Mouse (Mus musculus) intestine, embryonic 15.5 days (tissue): ENCODE data around the gene Ccl7. TPM values are rescaled to one million over a fixed set of nuclear protein-coding genes. Genes with fewer than 3 reads are reported as not detected.

ENCODE experiments used
- ATAC-seq: fragments of 200-750 bp; cut with Nextera tagmentation; 2 replicates; pipeline ENCODE4 v1.8.0; 2017; ENCODE audit warnings: moderate TSS enrichment, moderate library complexity
- H3K27ac ChIP-seq: fragments of 300-500 bp; sonication (generic); 2 replicates; pipeline ENCODE4 v1.5.1; 2015; ENCODE audit warnings: mild to moderate bottlenecking, inconsistent platforms
- H3K27me3 ChIP-seq: fragments of 300-500 bp; sonication (generic); replicated peaks from 2 replicates; pipeline ENCODE4 v1.6.1; 2015; ENCODE audit warnings: inconsistent platforms
- H3K36me3 ChIP-seq: fragments of 300-500 bp; sonication (generic); 2 replicates; pipeline ENCODE4 v1.6.1; 2015; ENCODE audit warnings: inconsistent platforms
- H3K4me1 ChIP-seq: fragments of 300-500 bp; sonication (generic); replicated peaks from 2 replicates; pipeline ENCODE4 v1.6.1; 2015; ENCODE audit warnings: inconsistent platforms
- H3K4me2 ChIP-seq: fragments of 300-500 bp; sonication (generic); replicated peaks from 2 replicates; pipeline ENCODE4 v1.6.1; 2015; ENCODE audit warnings: mild to moderate bottlenecking, inconsistent platforms
- H3K4me3 ChIP-seq: fragments of 300-500 bp; sonication (generic); replicated peaks from 2 replicates; pipeline ENCODE4 v1.5.1; 2015; ENCODE audit warnings: inconsistent platforms
- H3K9ac ChIP-seq: fragments of 300-500 bp; sonication (generic); 2 replicates; pipeline ENCODE4 v1.6.1; 2015; ENCODE audit warnings: inconsistent platforms
- H3K9me3 ChIP-seq: fragments of 300-500 bp; sonication (generic); 2 replicates; pipeline ENCODE4 v1.6.1; 2016; ENCODE audit warnings: inconsistent platforms
- WGBS: fragments of 180-500 bp; shearing (Covaris S2); methylation state at CpG from one replicate; pipeline ENCODE4 v1.1.7; 2015; 5-methylcytosine and 5-hydroxymethylcytosine counted together
- polyA plus RNA-seq: library from polyadenylated mRNA; unstranded; fragments of >200 nt; fragmentation: Nextera tagmentation; extraction: Ambion mirVana; gene quantifications from 2 replicates; pipeline ENCODE4 v1.2.1, GENCODE M21; 2015

Ccl7 gene
- polyA plus RNA-seq, 1 experiment from 2014 or later = 5.1 TPM

DNA sequence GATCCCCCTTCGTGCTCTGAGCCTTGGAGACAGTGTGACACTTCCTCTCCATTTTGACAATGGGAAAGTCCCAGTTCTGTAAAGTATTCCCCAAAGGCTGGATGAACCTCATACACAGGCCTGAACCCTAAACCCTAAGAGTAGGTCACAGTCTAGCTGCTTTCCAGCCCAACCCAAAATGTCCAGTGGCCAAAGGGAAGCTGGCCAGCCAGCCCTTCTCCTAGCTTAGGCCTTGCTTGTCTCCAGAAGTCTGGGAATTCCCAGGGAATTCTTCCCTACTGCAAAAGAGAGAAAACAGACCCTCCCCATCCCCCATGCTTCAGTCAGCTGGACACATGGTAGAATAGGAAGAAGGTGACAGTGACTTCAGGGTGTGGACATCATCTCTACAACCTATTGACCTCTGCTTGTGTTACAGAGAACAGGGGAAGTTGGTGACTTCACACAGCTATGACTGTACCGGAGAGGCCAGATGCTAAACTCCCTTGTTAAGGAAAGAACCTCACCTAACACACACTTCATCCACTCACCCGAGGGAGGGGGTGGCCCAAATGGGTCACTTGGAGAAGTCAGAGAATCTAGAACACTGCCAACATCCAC, 29.2 kb upstream of the Ccl7 start:
- Histone ChIP-seq H3K27ac (no peak overlapping the region), H3K36me3 (no peaks in the 10 kb centered on the region), H3K4me1 (0 out of 2 replicates have a peak, but pooled peaks cover 6% of the 10 kb centered on the region), H3K9me3 (no peaks in the 10 kb centered on the region), H3K4me2 (no peak overlapping the region), H3K9ac (no peak overlapping the region), H3K4me3 (no peak overlapping the region), H3K27me3 (no peaks in the 10 kb centered on the region)
- no peak for ATAC-seq
- 74% methylated on average over 3 of the region's 3 CpGs for WGBS

DNA sequence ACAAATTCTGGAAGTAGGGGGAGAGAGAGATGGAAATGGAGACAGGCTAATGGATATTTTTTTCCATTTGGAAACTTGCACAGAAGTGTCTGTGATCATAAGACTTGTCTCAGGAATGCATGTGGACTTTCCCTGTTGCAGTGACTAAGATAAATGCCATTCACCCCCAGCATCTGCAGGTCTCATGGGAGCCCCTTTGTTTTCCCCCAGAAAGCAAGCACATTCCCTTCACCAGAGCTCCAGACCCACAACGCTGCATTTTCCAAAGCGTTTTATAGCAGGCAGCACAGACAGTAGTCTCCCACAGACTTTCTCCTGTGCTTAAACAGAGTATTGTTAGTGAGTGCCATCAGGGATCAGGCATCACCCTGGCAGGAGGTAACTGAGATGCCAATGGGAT, 26.1 kb upstream of the Ccl7 start:
- no peak overlapping the region for H3K4me3 ChIP-seq
- 31% methylated on average over 2 of the region's 2 CpGs for WGBS
- H3K4me1 ChIP-seq = 0 out of 2 replicates have a peak, but pooled peaks cover 4% of the 10 kb centered on the region
- H3K4me2 ChIP-seq = no peak overlapping the region
- H3K9me3 ChIP-seq = no peaks in the 10 kb centered on the region
- no peak overlapping the region for H3K9ac ChIP-seq
- no peaks in the 10 kb centered on the region for H3K36me3 ChIP-seq
- H3K27ac ChIP-seq = no peak overlapping the region
- H3K27me3 ChIP-seq = no peaks in the 10 kb centered on the region
- ATAC-seq = no peak

DNA sequence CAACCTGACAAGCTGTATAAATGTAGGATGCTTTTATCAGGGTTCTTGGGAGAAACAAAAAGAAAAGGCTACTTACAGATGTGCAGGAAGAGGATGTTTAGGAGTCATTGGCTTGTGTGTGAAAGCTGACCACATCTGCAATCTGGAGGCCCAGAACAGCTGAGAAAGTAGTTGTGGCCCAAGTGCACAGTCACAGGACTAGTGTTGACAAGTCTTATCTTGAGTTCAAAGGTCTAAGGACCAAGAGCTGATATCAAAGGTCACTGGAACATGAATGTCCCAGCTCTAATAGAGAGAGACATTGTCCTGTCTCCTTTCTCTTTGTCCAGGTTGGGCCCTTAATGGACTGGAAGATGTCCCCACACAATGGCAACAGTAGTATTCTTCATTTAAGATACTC, 25.7 kb upstream of the Ccl7 start:
- no peak overlapping the region for H3K4me2 ChIP-seq
- no peaks in the 10 kb centered on the region for H3K9me3 ChIP-seq
- no peaks in the 10 kb centered on the region for H3K36me3 ChIP-seq
- no peaks in the 10 kb centered on the region for H3K27me3 ChIP-seq
- H3K27ac ChIP-seq = no peak overlapping the region
- 0 out of 2 replicates have a peak, but pooled peaks cover 4% of the 10 kb centered on the region for H3K4me1 ChIP-seq
- no peak overlapping the region for H3K9ac ChIP-seq
- no peak for ATAC-seq
- no peak overlapping the region for H3K4me3 ChIP-seq

DNA sequence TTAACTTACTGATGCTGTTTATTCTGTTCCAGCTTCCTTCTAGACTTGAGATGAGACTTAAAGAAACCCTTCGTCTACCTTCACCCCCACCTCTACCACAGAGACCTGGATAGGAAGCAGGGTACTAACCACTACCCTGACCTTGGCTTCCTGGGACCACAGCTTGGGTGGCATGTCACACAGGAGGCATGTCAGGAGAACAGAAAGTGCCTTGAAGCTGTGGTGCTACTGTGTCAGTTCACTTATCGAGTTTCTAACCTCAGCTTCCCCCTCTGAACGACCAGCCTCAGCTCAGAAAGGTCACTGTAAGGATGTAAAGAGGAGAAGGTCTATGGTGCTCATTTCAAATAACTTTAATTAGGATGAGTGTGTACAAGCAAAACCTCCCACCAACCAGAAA, 24.1 kb upstream of the Ccl7 start:
- H3K4me1 ChIP-seq = 0 out of 2 replicates have a peak, but pooled peaks cover 4% of the 10 kb centered on the region
- no peak overlapping the region for H3K27ac ChIP-seq
- 57% methylated on average over 3 of the region's 3 CpGs for WGBS
- H3K4me3 ChIP-seq = no peak overlapping the region
- no peak overlapping the region for H3K9ac ChIP-seq
- H3K4me2 ChIP-seq = no peak overlapping the region
- no peaks in the 10 kb centered on the region for H3K27me3 ChIP-seq
- H3K36me3 ChIP-seq = no peaks in the 10 kb centered on the region
- no peak for ATAC-seq
- no peaks in the 10 kb centered on the region for H3K9me3 ChIP-seq

DNA sequence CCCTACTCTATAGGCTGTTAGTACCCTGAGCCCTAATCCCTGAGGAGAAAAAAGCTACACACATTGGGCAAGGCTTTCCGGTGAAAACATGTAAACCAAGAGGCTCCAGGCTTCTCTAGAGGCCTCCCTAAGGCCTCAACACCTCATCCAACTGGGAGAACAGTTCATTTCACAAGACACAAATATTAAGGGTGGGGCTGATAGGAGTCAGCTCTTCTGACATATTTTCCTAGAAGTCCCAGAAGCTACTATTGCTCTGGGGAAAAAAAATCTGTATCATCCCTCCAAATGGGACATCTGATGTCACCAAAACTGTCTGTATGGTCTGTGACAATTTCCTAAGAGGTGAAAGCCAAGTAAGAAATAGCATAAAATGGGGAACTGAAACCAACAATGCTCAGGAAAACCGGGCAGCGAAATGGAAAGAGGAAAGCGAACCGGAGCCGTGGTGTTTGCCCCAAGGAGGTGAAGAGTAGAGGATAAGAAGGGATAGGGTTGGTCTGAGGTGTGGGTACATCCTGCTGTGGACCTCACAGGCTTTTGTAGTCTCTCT, 22.9 kb upstream of the Ccl7 start:
- no peak overlapping the region for H3K9ac ChIP-seq
- H3K36me3 ChIP-seq = no peaks in the 10 kb centered on the region
- no peak overlapping the region for H3K4me2 ChIP-seq
- WGBS = 81% methylated on average over 6 of the region's 6 CpGs
- H3K9me3 ChIP-seq = no peaks in the 10 kb centered on the region
- H3K27me3 ChIP-seq = no peaks in the 10 kb centered on the region
- no peak for ATAC-seq
- H3K4me1 ChIP-seq = 0 out of 2 replicates have a peak, but pooled peaks cover 4% of the 10 kb centered on the region
- H3K4me3 ChIP-seq = no peak overlapping the region
- no peak overlapping the region for H3K27ac ChIP-seq

DNA sequence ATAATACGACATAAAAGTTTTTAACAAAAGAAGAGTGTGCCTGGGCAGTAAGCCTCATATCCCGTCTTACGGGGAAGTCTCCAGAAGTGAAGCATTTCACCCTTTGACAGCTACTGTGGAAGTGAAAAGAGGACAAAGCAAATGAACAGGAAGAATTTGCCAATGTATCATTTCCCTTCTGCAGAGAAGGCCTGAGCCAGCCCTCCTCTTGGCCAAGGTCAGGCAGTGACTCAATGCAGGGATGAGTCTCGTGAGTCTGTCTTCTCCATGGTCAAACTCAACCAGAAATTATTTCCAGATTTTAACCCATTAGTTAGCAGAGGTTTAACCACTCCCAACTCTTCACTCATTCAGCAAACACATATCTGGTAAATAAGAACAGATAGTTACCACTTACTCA, 21.7 kb upstream of the Ccl7 start:
- H3K4me1 ChIP-seq = 0 out of 2 replicates have a peak, but pooled peaks cover 4% of the 10 kb centered on the region
- no peak for ATAC-seq
- no peak overlapping the region for H3K27ac ChIP-seq
- no peak overlapping the region for H3K9ac ChIP-seq
- no peak overlapping the region for H3K4me2 ChIP-seq
- WGBS = 66% methylated on average over 4 of the region's 4 CpGs
- H3K9me3 ChIP-seq = no peaks in the 10 kb centered on the region
- no peaks in the 10 kb centered on the region for H3K27me3 ChIP-seq
- no peak overlapping the region for H3K4me3 ChIP-seq
- H3K36me3 ChIP-seq = no peaks in the 10 kb centered on the region

DNA sequence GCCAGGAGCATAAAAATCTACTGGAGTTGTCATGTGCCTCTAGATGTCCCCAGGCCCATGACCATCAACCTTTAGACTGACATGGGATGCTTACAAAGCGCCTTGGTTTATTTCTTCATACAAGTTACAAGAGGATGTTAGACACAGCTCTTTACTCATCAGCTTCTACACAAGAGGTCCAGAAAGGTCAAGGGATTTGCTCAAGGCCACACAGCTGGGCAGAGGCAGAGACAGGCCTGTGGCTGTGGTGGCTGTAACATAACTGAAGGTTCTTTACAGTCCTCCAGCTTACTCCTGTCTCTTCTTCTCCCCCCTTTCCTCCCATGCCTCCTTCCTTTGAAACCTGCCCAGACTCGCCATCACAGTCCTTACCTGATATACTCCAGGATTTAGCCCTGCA, 15.3 kb upstream of the Ccl7 start:
- Histone ChIP-seq H3K4me3 (no peak overlapping the region), H3K36me3 (no peaks in the 10 kb centered on the region), H3K4me1 (0 out of 2 replicates have a peak, but pooled peaks cover 8% of the 10 kb centered on the region), H3K4me2 (no peak overlapping the region), H3K27me3 (no peaks in the 10 kb centered on the region), H3K9ac (no peak overlapping the region), H3K27ac (no peak overlapping the region), H3K9me3 (no peaks in the 10 kb centered on the region)
- no peak for ATAC-seq
- WGBS = 73% methylated on average over 2 of the region's 2 CpGs

DNA sequence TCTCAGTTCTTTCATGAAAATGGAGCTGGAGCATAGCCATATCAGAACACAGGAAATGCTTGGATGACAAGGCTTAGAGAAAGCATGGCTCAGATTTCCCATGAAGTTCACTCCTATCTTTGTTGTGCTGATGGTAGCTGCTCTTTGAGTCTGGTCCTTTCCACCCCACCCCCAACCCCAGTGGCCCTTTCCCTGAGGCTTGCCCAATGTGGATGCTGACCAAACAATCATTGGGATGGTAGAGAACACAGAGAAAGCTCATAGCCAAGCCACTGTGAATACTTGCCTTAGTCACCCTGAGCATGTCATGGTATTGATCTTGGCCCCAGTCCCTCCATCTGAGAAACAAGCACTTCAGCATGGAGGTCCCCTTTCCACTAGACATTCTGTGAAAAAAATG, 13.4 kb upstream of the Ccl7 start:
- no peak for ATAC-seq
- Histone ChIP-seq H3K9ac (no peak overlapping the region), H3K4me1 (0 out of 2 replicates have a peak, but pooled peaks cover 11% of the 10 kb centered on the region), H3K27me3 (no peaks in the 10 kb centered on the region), H3K9me3 (no peaks in the 10 kb centered on the region), H3K4me2 (no peak overlapping the region), H3K27ac (peak overlapping the region; percentile 66), H3K36me3 (no peaks in the 10 kb centered on the region), H3K4me3 (no peak overlapping the region)

DNA sequence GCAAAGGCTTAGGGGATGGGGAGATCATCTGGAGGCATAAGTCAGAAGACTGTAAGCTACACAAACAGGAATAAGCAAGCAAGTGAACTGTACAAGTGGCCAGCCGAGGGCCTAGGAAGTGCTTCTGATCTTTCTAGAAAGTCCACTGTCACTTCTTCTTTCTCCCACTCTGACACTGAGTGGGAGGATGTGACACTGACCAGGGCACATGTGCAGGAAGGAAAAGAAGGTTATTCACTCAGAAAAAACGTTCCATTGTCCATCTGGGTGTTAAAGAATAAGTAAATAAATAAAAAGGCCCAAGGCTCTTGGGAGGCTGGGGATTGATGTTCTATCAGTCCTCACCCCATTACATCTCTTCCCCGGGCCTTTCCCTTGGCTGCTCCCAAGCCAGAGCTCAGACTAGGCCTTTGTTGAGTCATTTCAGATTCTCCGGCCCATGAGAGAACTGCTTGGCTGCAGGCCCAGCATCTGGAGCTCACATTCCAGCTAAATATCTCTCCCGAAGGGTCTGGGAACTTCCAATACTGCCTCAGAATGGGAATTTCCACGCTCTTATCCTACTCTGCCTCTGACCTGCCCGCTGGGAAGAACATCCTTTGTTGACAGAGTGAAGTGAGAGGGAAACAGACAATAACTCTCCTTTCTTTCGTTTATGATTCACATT, 12.7 kb upstream of the Ccl7 start:
- H3K36me3 ChIP-seq = no peaks in the 10 kb centered on the region
- H3K4me3 ChIP-seq = no peak overlapping the region
- ATAC-seq = peak; percentile 84
- peak overlapping the region; percentile 66 for H3K27ac ChIP-seq
- H3K9me3 ChIP-seq = no peaks in the 10 kb centered on the region
- no peak overlapping the region for H3K4me2 ChIP-seq
- H3K4me1 ChIP-seq = 0 out of 2 replicates have a peak, but pooled peaks cover 11% of the 10 kb centered on the region
- WGBS = 28% methylated on average over 8 of the region's 8 CpGs
- H3K27me3 ChIP-seq = no peaks in the 10 kb centered on the region
- H3K9ac ChIP-seq = no peak overlapping the region

DNA sequence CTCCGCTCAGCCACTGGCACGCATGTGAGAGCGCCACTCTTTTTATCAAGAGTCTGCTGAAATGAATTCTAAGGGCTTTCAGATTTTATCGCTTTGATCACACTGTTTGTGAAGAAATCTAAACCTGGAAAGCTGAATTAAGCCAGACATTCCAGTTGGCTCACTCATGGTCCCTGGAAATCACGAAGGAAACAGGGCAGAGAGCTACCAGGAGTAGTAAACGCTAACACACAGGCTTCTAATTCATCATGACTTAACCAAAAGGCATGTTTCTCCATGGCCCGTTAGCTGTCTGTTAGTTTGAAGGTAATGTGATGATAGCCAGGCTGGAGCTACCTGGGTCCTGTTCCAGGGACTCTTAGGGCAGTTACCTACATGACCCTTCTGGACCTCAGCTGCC, 11.1 kb upstream of the Ccl7 start:
- Histone ChIP-seq H3K9me3 (no peaks in the 10 kb centered on the region), H3K27ac (0 out of 2 replicates have a peak overlapping the region, but pooled peaks have one; percentile 66), H3K4me3 (no peak overlapping the region), H3K4me2 (no peak overlapping the region), H3K9ac (no peak overlapping the region), H3K36me3 (no peaks in the 10 kb centered on the region), H3K27me3 (no peaks in the 10 kb centered on the region), H3K4me1 (0 out of 2 replicates have a peak, but pooled peaks cover 13% of the 10 kb centered on the region)
- WGBS = 78% methylated on average over 7 of the region's 7 CpGs
- no peak for ATAC-seq

DNA sequence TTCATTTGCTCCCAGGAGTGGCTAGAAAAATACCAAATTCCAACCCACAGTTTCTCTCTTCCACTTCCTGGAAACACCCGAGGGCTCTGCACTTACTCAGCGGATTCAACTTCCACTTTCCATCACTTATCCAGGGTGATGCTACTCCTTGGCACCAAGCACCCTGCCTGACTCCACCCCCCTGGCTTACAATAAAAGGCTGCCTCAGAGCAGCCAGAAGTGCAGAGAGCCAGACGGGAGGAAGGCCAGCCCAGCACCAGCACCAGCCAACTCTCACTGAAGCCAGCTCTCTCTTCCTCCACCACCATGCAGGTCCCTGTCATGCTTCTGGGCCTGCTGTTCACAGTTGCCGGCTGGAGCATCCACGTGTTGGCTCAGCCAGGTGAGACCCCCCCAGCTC, 10.2 kb upstream of the Ccl7 start, which contains the start of gene Ccl2:
Gene Ccl2 (plus strand): TSS at position 216 of the 400 bp plus-strand sequence.
- H3K4me2 ChIP-seq = no peak within 1 kb of the TSS
- 32% methylated on average over 5 of the region's 5 CpGs for WGBS
- H3K27ac ChIP-seq = no peak within 1 kb of the TSS

DNA sequence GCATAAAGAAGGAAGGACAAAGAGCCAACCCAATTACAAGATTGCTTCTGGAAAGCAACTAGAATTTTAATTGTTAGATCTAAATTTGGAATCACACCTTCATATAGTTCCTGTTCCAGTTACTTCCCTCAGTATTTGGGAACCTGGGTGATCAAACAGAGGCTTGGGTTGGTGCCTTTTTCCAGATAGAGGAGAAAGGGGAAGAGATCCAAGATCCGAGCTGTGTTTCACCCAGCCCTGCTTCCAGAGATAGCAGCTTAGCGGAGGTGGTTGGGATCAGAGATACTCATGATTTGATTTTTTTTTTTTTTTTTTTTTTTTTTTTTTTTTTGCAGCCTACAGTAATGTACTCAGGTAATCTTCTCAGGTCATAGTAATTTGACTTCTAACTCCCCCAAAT, 9.7 kb upstream of the Ccl7 start:
- H3K4me2 ChIP-seq = no peak overlapping the region
- H3K27ac ChIP-seq = no peak overlapping the region
- 0 out of 2 replicates have a peak, but pooled peaks cover 13% of the 10 kb centered on the region for H3K4me1 ChIP-seq
- no peaks in the 10 kb centered on the region for H3K36me3 ChIP-seq
- no peaks in the 10 kb centered on the region for H3K9me3 ChIP-seq
- no peak overlapping the region for H3K9ac ChIP-seq
- H3K27me3 ChIP-seq = no peaks in the 10 kb centered on the region
- WGBS = 90% methylated on average over 2 of the region's 2 CpGs
- no peak for ATAC-seq
- H3K4me3 ChIP-seq = no peak overlapping the region

More for the DNA sequence above, 10.2 kb upstream of the Ccl7 start, which contains the start of gene Ccl2:
- Histone ChIP-seq H3K9ac (no peak within 1 kb of the TSS), H3K4me1 (0 out of 2 replicates have a peak, but pooled peaks cover 13% of the 10 kb centered on the region), H3K36me3 (no peaks in the 10 kb centered on the region), H3K4me3 (no peak within 1 kb of the TSS), H3K27me3 (no peaks in the 10 kb centered on the region), H3K9me3 (no peaks in the 10 kb centered on the region)
- ATAC-seq = peak; percentile 59
